Mouse (Mus musculus) hindbrain, embryonic 10.5 days (tissue): ENCODE measurements around the gene C2cd4a. TPM values are rescaled to one million over a fixed set of nuclear protein-coding genes. Genes with fewer than 3 reads are reported as not detected.

Experiments used
- DNase-seq: peaks from one replicate; pipeline ENCODE4 v3.0.0-alpha.2; 2017; ENCODE audit warnings: low spot score
- H3K27ac ChIP-seq: fragments of 300-500 bp; sonication (generic); 2 replicates; pipeline ENCODE4 v1.5.1; 2016; ENCODE audit warnings: mild to moderate bottlenecking, moderate library complexity
- H3K27me3 ChIP-seq: fragments of 300-500 bp; sonication (generic); 2 replicates; pipeline ENCODE4 v1.6.1; 2016; ENCODE audit warnings: mild to moderate bottlenecking; ENCODE audit not compliant: poor library complexity, insufficient read depth, severe bottlenecking
- H3K36me3 ChIP-seq: fragments of 300-500 bp; sonication (generic); 2 replicates; pipeline ENCODE4 v1.6.1; 2016; ENCODE audit warnings: mild to moderate bottlenecking, moderate library complexity
- H3K4me1 ChIP-seq: fragments of 300-500 bp; sonication (generic); replicated peaks from 2 replicates; pipeline ENCODE4 v1.6.1; 2016; ENCODE audit warnings: mild to moderate bottlenecking
- H3K4me3 ChIP-seq: fragments of 300-500 bp; sonication (generic); 2 replicates; pipeline ENCODE4 v1.5.1; 2016; ENCODE audit warnings: mild to moderate bottlenecking, moderate library complexity
- H3K9me3 ChIP-seq: fragments of 300-500 bp; sonication (generic); 2 replicates; pipeline ENCODE4 v1.6.1; 2016; ENCODE audit warnings: mild to moderate bottlenecking, moderate library complexity
- WGBS: fragments of 180-500 bp; shearing (Covaris S2); methylation state at CpG from one replicate; pipeline ENCODE4 v1.1.7; 2016; 5-methylcytosine and 5-hydroxymethylcytosine counted together
- polyA plus RNA-seq: library from polyadenylated mRNA; unstranded; fragments of >200 nt; fragmentation: Nextera tagmentation; extraction: Ambion mirVana; gene quantifications from 2 replicates; pipeline ENCODE4 v1.2.1, GENCODE M21; 2016

Gene C2cd4a
- polyA plus RNA-seq, 1 experiment from 2014 or later, result not detected

GRCm38 (mm10) chr9:67849846-67850245, 17.7 kb upstream of the C2cd4a start:
- DNase-seq, result no peak
- no peaks in the 10 kb centered on the region for H3K27me3 ChIP-seq
- no peak overlapping the region for H3K27ac ChIP-seq
- H3K36me3 ChIP-seq, result peaks cover 5% of the 10 kb centered on the region
- H3K9me3 ChIP-seq, result no peaks in the 10 kb centered on the region
- no peak overlapping the region for H3K4me3 ChIP-seq
- WGBS, result 96% methylated on average over 3 of the region's 3 CpGs
- no peaks in the 10 kb centered on the region for H3K4me1 ChIP-seq

DNA sequence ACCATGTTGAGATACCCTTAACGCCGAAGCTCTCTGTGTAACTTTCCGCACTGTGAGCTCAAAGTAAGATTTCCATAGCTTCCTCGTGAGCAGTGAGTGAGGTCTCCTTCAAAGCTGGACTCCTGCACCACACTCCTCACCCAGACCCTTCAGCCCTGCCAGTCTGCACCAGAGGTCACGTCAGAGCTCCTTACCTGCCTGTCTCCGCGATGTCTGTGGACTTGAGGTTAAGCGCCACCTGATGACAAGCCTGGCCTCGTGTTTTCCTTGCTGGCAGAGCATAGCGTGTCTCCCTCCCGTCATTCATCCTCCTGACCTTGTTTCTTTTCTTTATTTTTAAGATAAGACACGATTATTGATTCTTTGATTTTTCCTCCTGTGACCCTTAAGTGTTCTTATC, 17.3 kb upstream of the C2cd4a start:
- no peaks in the 10 kb centered on the region for H3K27me3 ChIP-seq
- H3K9me3 ChIP-seq, result no peaks in the 10 kb centered on the region
- peaks cover 3% of the 10 kb centered on the region; the same call in 1 of the 2 replicates for H3K36me3 ChIP-seq
- H3K4me3 ChIP-seq, result no peak overlapping the region
- no peak overlapping the region for H3K27ac ChIP-seq
- H3K4me1 ChIP-seq, result no peaks in the 10 kb centered on the region
- DNase-seq, result no peak
- 86% methylated on average over 12 of the region's 12 CpGs for WGBS

GRCm38 (mm10) chr9:67847606-67848005, 15.5 kb upstream of the C2cd4a start:
- Histone ChIP-seq H3K4me1 (no peaks in the 10 kb centered on the region), H3K9me3 (no peaks in the 10 kb centered on the region), H3K4me3 (no peak overlapping the region), H3K27me3 (no peaks in the 10 kb centered on the region), H3K36me3 (no peaks in the 10 kb centered on the region), H3K27ac (no peak overlapping the region)
- WGBS, result 92% methylated on average over 3 of the region's 3 CpGs
- DNase-seq, result no peak

GRCm38 (mm10) chr9:67846089-67846488, 14.0 kb upstream of the C2cd4a start:
- 93% methylated on average over 2 of the region's 2 CpGs for WGBS
- no peaks in the 10 kb centered on the region for H3K27me3 ChIP-seq
- DNase-seq, result no peak
- H3K4me1 ChIP-seq, result peaks cover 1% of the 10 kb centered on the region
- H3K4me3 ChIP-seq, result no peak overlapping the region
- H3K27ac ChIP-seq, result no peak overlapping the region
- no peaks in the 10 kb centered on the region for H3K36me3 ChIP-seq
- H3K9me3 ChIP-seq, result no peaks in the 10 kb centered on the region

DNA sequence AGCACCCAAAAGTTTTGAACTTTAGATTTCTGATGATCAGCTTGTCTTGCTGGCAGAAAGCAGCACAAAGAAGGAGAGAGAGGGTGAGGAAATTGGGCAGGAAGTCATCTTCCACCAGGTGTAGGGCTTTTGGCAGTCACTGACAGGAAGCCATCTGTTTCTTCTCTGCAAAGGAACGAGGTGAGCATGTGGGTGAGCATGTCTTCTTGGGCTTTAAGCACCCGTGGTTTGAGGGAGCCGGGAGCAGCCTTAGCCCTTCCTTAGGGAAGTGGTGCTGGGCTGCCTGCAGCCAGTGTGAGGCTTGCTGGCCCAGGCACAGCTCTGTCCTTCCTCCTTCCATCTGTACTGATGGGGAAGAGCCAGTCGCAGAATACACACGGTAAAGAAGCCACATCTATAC, 13.5 kb upstream of the C2cd4a start:
- H3K27ac ChIP-seq, result no peak overlapping the region
- no peaks in the 10 kb centered on the region for H3K36me3 ChIP-seq
- H3K27me3 ChIP-seq, result no peaks in the 10 kb centered on the region
- H3K9me3 ChIP-seq, result no peaks in the 10 kb centered on the region
- H3K4me1 ChIP-seq, result peaks cover 6% of the 10 kb centered on the region
- 93% methylated on average over 5 of the region's 5 CpGs for WGBS
- H3K4me3 ChIP-seq, result no peak overlapping the region
- no peak for DNase-seq

- no peak overlapping the region for H3K4me3 ChIP-seq
- no peak for DNase-seq
- H3K4me1 ChIP-seq, result peaks cover 8% of the 10 kb centered on the region
- WGBS, result 89% methylated on average over 4 of the region's 4 CpGs
- no peaks in the 10 kb centered on the region for H3K36me3 ChIP-seq
- no peaks in the 10 kb centered on the region for H3K9me3 ChIP-seq
- no peaks in the 10 kb centered on the region for H3K27me3 ChIP-seq
- no peak overlapping the region for H3K27ac ChIP-seq
Measured at GRCm38 (mm10) chr9:67845012-67845411, 12.9 kb upstream of the C2cd4a start.

DNA sequence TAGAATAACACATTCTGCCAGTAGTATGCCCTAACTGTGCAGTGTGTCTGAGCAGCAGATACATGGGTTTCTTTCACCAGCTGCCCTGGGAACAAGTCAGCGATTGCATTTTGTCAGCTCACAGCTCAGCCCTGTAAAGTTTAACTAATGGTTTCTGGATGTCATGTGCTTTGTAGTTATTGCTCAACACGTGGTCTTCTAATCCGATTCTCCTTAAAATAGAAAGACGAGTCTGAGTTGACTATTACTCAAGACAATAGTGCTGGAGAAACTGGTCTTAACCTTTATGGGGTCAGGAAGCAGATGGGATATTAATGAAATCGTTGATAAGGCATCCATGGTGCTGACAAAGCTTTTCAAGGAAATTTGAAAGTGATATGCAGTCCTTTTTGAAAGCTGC, 10.7 kb upstream of the C2cd4a start:
- no peaks in the 10 kb centered on the region for H3K27me3 ChIP-seq
- no peaks in the 10 kb centered on the region for H3K36me3 ChIP-seq
- no peak for DNase-seq
- no peak overlapping the region for H3K4me3 ChIP-seq
- H3K9me3 ChIP-seq, result no peaks in the 10 kb centered on the region
- H3K27ac ChIP-seq, result no peak overlapping the region
- 86% methylated on average over 5 of the region's 5 CpGs for WGBS
- peaks cover 11% of the 10 kb centered on the region for H3K4me1 ChIP-seq

GRCm38 (mm10) chr9:67839981-67840859, 8.1 kb upstream of the C2cd4a start, which contains the start of gene Vps13c:
Gene Vps13c (plus strand): TSS chr9:67840396.
- Histone ChIP-seq H3K27ac (peak within 1 kb of the TSS; percentile 93), H3K9me3 (no peaks in the 10 kb centered on the region), H3K27me3 (no peaks in the 10 kb centered on the region), H3K4me1 (peaks cover 11% of the 10 kb centered on the region), H3K36me3 (no peaks in the 10 kb centered on the region), H3K4me3 (peak within 1 kb of the TSS; percentile 77)
- peak; percentile 88 for DNase-seq
- under 1% methylated on average over 51 of the region's 53 CpGs for whole genome bisulfite sequencing

DNA sequence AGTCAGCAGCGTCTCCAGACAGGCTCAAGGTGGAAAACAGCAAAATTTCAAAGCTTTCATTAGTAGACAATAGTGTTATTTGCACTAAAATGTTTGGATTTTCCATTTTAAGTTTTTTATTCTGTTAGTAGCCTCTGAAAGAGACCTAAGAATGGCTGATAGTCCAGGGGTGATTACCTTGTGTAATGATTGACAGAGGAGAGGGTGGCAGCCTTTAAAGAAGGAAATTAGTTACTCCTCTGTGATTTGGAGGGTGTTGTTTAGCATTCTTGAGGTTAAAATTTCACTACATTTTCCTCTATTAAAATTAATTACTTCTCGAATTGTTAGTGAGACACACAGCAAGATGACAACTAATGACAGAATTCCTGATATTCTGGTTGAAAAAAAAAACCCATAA, 5.2 kb upstream of the C2cd4a start:
- H3K9me3 ChIP-seq, result no peaks in the 10 kb centered on the region
- peaks cover 17% of the 10 kb centered on the region for H3K27me3 ChIP-seq
- DNase-seq, result no peak
- peaks cover 11% of the 10 kb centered on the region for H3K4me1 ChIP-seq
- no peak overlapping the region for H3K4me3 ChIP-seq
- WGBS, result 87% methylated on average over 2 of the region's 2 CpGs
- no peak overlapping the region for H3K27ac ChIP-seq
- H3K36me3 ChIP-seq, result no peaks in the 10 kb centered on the region

- Histone ChIP-seq H3K4me3 (no peak overlapping the region), H3K4me1 (peaks cover 21% of the 10 kb centered on the region), H3K36me3 (no peaks in the 10 kb centered on the region), H3K9me3 (no peaks in the 10 kb centered on the region), H3K27ac (no peak overlapping the region), H3K27me3 (peaks cover 45% of the 10 kb centered on the region)
- WGBS, result 82% methylated on average over 5 of the region's 5 CpGs
- no peak for DNase-seq
Measured at GRCm38 (mm10) chr9:67834535-67834934, 2.4 kb upstream of the C2cd4a start.

- H3K4me3 ChIP-seq, result peak overlapping the region; percentile 61
- peaks cover 21% of the 10 kb centered on the region for H3K4me1 ChIP-seq
- peak; percentile 48 for DNase-seq
- no peaks in the 10 kb centered on the region for H3K9me3 ChIP-seq
- peak overlapping the region; percentile 66 for H3K27ac ChIP-seq
- WGBS, result under 1% methylated on average over 57 of the region's 57 CpGs
- H3K27me3 ChIP-seq, result peaks cover 57% of the 10 kb centered on the region
- H3K36me3 ChIP-seq, result no peaks in the 10 kb centered on the region
Measured at GRCm38 (mm10) chr9:67831359-67832045, 628 bp downstream of the C2cd4a start.

DNA sequence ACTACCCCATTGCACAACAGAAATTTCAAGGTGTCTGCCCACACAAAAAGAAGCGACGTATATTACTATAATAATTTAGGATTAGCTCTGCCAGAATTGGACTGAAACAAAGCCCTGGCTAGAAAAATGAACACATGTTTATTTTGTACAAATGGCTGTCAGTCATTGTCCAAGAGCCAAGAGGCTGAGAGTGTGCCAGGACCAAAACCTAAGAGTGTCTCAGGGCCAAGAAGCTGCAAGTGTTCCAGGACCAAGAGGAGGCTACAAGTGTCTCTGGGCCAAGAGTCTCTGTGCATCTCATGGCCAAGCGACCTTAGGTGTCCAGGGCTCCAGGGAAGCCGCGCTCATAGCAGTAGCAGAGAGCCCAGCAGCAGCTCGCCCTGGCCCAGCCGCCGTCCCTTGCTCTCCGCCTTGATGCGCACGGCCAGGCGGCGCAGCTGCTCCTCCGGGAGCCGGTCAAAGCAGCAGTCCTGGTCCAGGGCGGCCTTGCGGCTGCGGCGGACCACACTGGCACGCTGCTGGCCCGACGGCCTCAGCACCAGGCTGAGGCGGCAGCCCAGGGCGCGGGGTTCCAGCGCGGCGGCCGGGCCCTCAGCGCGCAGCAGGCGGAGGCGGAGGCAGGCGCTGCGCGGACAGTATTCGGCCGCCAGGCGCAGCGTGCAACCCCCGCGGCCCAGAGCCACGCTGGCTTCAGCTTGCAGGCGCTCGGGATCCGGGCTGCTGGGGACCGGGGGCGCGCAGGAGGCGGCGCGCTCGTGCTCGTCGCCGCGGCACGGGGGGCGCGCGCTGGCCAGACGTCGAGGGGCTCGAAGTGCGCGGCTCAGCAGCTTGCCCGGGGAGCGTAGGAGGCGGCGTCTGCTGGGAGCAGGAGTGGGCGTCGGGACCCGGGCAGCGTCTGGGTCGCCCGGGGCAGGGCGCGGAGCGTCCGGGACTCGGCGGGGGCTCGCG, 1.4 kb downstream of the C2cd4a start:
- Histone ChIP-seq H3K27ac (peak overlapping the region; percentile 66), H3K27me3 (peaks cover 57% of the 10 kb centered on the region), H3K4me3 (peak overlapping the region; percentile 61), H3K4me1 (peaks cover 21% of the 10 kb centered on the region), H3K36me3 (no peaks in the 10 kb centered on the region), H3K9me3 (no peaks in the 10 kb centered on the region)
- peak; percentile 68 for DNase-seq
- WGBS, result 2% methylated on average over 83 of the region's 84 CpGs
